ENCODE assay signal across 9 mouse cellular contexts in genomic region chr1:164456731-164457130, GRCm38 (mm10). TPM values are rescaled to one million over a fixed set of nuclear protein-coding genes. Genes with fewer than 3 reads are reported as not detected.
DNase-seq lines count a peak whose midpoint lies in the region; ATAC-seq lines count a peak whose summit lies in the region.
"Had no signal": no experiment of that assay in that cellular context is flagged by ENCODE, and none has a peak within 500 bp of the region (broad histone marks: within the 10 kb centered on the region; RNA-seq: fewer than 3 reads in every experiment).

No protein-coding gene starts in this region.

- peak overlapping the region; percentile 80 for H3K4me2 ChIP-seq in heart, embryonic 11.5 days
- peak overlapping the region; percentile 73 for H3K4me2 ChIP-seq in hindbrain, embryonic 16.5 days (ENCODE audit: low read length)
- H3K4me2 ChIP-seq in neural tube, embryonic 12.5 days (replicated peaks) = peak overlapping the region; percentile 88

- intact Hi-C loops in heart, postnatal 25 days (cut with DNase I) = loop anchor here (5.0 kb wide), 3 partner anchors 89 to 446 kb away; no protein-coding TSS in a partner anchor

- ATAC-seq in heart, embryonic 11.5 days (replicated peaks; ENCODE audit: insufficient number of reproducible peaks, low FRiP score, low TSS enrichment) = no peak
- no peak for ATAC-seq in hindbrain, embryonic 16.5 days
- no peak for ATAC-seq in neural tube, embryonic 12.5 days (ENCODE audit: low FRiP score, low read depth)

- no peaks in the 10 kb centered on the region for H3K9me3 ChIP-seq in heart, embryonic 11.5 days (replicated peaks; ENCODE audit: control insufficient read depth, low read length)
- H3K9me3 ChIP-seq in hindbrain, embryonic 16.5 days (ENCODE audit: control insufficient read depth, low read length) = no peaks in the 10 kb centered on the region
- no peaks in the 10 kb centered on the region for H3K9me3 ChIP-seq in neural tube, embryonic 12.5 days

- WGBS in heart, embryonic 11.5 days (ENCODE audit: insufficient replicate concordance) = 8% methylated on average over 8 of the region's 8 CpGs
- 3% methylated on average over 8 of the region's 8 CpGs for WGBS in hindbrain, embryonic 16.5 days
- 6% methylated on average over 8 of the region's 8 CpGs for WGBS in neural tube, embryonic 12.5 days

- DNase-seq in heart, postnatal 25 days (ENCODE audit: low spot score) = no peak
- peak; percentile 34 for DNase-seq in 3T3-L1 (ENCODE audit: low read depth, low spot score)
- peak; percentile 56 to 64 for DNase-seq in cerebellum, postnatal 10 days
- no peak for DNase-seq in urinary bladder, adult 2 months (ENCODE audit: low spot score)
- DNase-seq in adipocyte (ENCODE audit: low spot score) = no peak

- H3K27me3 ChIP-seq in heart, embryonic 11.5 days (ENCODE audit: control insufficient read depth, insufficient read depth, low read length) = peaks cover 5% of the 10 kb centered on the region
- no peaks in the 10 kb centered on the region for H3K27me3 ChIP-seq in hindbrain, embryonic 16.5 days (replicated peaks; ENCODE audit: control insufficient read depth, insufficient read depth, low read length)
- peaks cover 2% of the 10 kb centered on the region; the same call in 1 of the 2 replicates for H3K27me3 ChIP-seq in neural tube, embryonic 12.5 days (replicated peaks)

- H3K4me1 ChIP-seq in heart, embryonic 11.5 days (ENCODE audit: control insufficient read depth, insufficient read depth, low read length) = peaks cover 30% of the 10 kb centered on the region
- peaks cover 23% of the 10 kb centered on the region for H3K4me1 ChIP-seq in hindbrain, embryonic 16.5 days (ENCODE audit: control insufficient read depth, insufficient read depth, low read depth, low read length)
- H3K4me1 ChIP-seq in neural tube, embryonic 12.5 days = peaks cover 42% of the 10 kb centered on the region

- H3K36me3 ChIP-seq in heart, embryonic 11.5 days (ENCODE audit: control insufficient read depth, insufficient read depth, low read length) = peaks cover 6% of the 10 kb centered on the region
- peaks cover 12% of the 10 kb centered on the region for H3K36me3 ChIP-seq in hindbrain, embryonic 16.5 days (ENCODE audit: control insufficient read depth, insufficient read depth, low read length)
- H3K36me3 ChIP-seq in neural tube, embryonic 12.5 days = peaks cover 13% of the 10 kb centered on the region
- H3K36me3 ChIP-seq: G1E had no signal

- peak overlapping the region; percentile 99 for H3K9ac ChIP-seq in heart, embryonic 11.5 days (ENCODE audit: low read depth, low read length)
- H3K9ac ChIP-seq in hindbrain, embryonic 16.5 days (ENCODE audit: low read depth, low read length) = peak overlapping the region; percentile 96
- peak overlapping the region; percentile 78 for H3K9ac ChIP-seq in neural tube, embryonic 12.5 days

- H3K4me3 ChIP-seq in heart, embryonic 11.5 days (ENCODE audit: low read depth, low read length) = peak overlapping the region; percentile 75
- peak overlapping the region; percentile 86 for H3K4me3 ChIP-seq in hindbrain, embryonic 16.5 days (ENCODE audit: low read length)
- peak overlapping the region; percentile 67 for H3K4me3 ChIP-seq in neural tube, embryonic 12.5 days

- peak overlapping the region; percentile 91 for H3K27ac ChIP-seq in heart, embryonic 11.5 days (ENCODE audit: low read depth, low read length)
- H3K27ac ChIP-seq in hindbrain, embryonic 16.5 days (ENCODE audit: low read depth, low read length) = peak overlapping the region; percentile 97
- H3K27ac ChIP-seq in neural tube, embryonic 12.5 days = no peak overlapping the region

RNA-seq across cellular contexts. Expression of gene Atp1b1, which starts 1.4 kb away (rescaled TPM):
- polyA plus RNA-seq in heart, embryonic 11.5 days (2014; fragmentation: Nextera tagmentation; extraction: Ambion mirVana) = 235 and 350 TPM in 2 replicates
- total RNA-seq in heart, postnatal 25 days (2021) = 100 to 1,000 TPM; 416 to 492 TPM
- 383 and 485 TPM in 2 replicates for polyA plus RNA-seq in hindbrain, embryonic 16.5 days (2015; fragmentation: Nextera tagmentation; extraction: Ambion mirVana)
- polyA plus RNA-seq in neural tube, embryonic 12.5 days (2016; fragmentation: Nextera tagmentation; extraction: Ambion mirVana) = 64.1 and 64.8 TPM in 2 replicates
- 39.7 and 43.4 TPM in 2 replicates for polyA plus RNA-seq in urinary bladder, adult 2 months (2012; rRNA removed)
- polyA plus RNA-seq: G1E had no signal

Comparison
In these comparisons a context has a peak if more than half of its experiments do, and no peak if none do; other contexts are left out.
1. DNase-seq: peak in 3T3-L1 (single experiment) and cerebellum, postnatal 10 days (2 of 2); none in heart, postnatal 25 days (single experiment), urinary bladder, adult 2 months (single experiment) and adipocyte (single experiment).
2. Peak in every context shown above with its lines, with median percentiles within 50 percentile points of each other: H3K4me2 ChIP-seq, H3K4me3 ChIP-seq and H3K9ac ChIP-seq.